Mouse (Mus musculus) skeletal muscle tissue, postnatal 0 days (tissue): ENCODE results near the gene Ube3b. TPM values are rescaled to one million over a fixed set of nuclear protein-coding genes. Genes with fewer than 3 reads are reported as not detected.

Experiments used
- microRNA-seq, 2 experiments: library from miRNA; unstranded; fragments of <30 nt; microRNA quantifications; one replicate each; pipeline ENCODE4; 2016
- polyA plus RNA-seq: library from polyadenylated mRNA; unstranded; fragments of >200 nt; fragmentation: Nextera tagmentation; extraction: Ambion mirVana; gene quantifications from 2 replicates; pipeline ENCODE4 v1.2.1, GENCODE M21; 2015

The Ube3b gene
- polyA plus RNA-seq = 26.0 and 26.4 TPM in 2 replicates

GRCm38 (mm10) chr5:114380209-114381012 is at the start of gene Ube3b, which contains the start of gene Kctd10:
Gene Ube3b (plus strand): TSS chr5:114380607.
Gene Kctd10 (minus strand): TSS chr5:114380508.

GRCm38 (mm10) chr5:114443566-114444367 is 63.4 kb downstream of the Ube3b start, which contains the start of the genes Mmab and Mvk:
Gene Mmab (minus strand): TSS chr5:114444060.
Gene Mvk (plus strand): TSS chr5:114444269.

Small RNA genes lying within 50 kb of the gene (microRNA-seq; reads per million reads assigned to microRNA genes)
- gene Mir7027 = 0 to 0.20 reads per million in 2 experiments

Other genes with a start within 250 kb of the Ube3b start
- gene Acacb, start 234.1 kb upstream of the Ube3b start, polyA plus RNA-seq = 9.2 and 12.0 TPM in 2 replicates
- gene Foxn4, start 106.8 kb upstream of the Ube3b start, polyA plus RNA-seq = not detected in 2 replicates
- 1.5 and 1.6 TPM in 2 replicates for gene Myo1h, start 91.4 kb upstream of the Ube3b start, polyA plus RNA-seq
- gene Kctd10, start 99 bp upstream of the Ube3b start, polyA plus RNA-seq = 32.5 and 38.9 TPM in 2 replicates
- 15.1 and 15.5 TPM in 2 replicates for gene Mmab, start 63.5 kb downstream of the Ube3b start, polyA plus RNA-seq
- gene Mvk, start 63.7 kb downstream of the Ube3b start, polyA plus RNA-seq = 12.1 and 16.6 TPM in 2 replicates
- 0.32 and 0.50 TPM in 2 replicates for gene Fam222a, start 187.4 kb downstream of the Ube3b start, polyA plus RNA-seq